ENCODE assay signal across 26 mouse cellular contexts in genomic region chr2:167962347-167962746, GRCm38 (mm10). TPM values are rescaled to one million over a fixed set of nuclear protein-coding genes. Genes with fewer than 3 reads are reported as not detected.
A peak's percentile ranks its signal among the peaks of the same experiment; 100 is the strongest.
DNase-seq lines count a peak whose midpoint lies in the region; ATAC-seq and TF ChIP-seq lines count a peak whose summit lies in the region.
"Had no signal": no experiment of that assay in that cellular context is flagged by ENCODE, and none has a peak within 500 bp of the region (broad histone marks: within the 10 kb centered on the region; RNA-seq: fewer than 3 reads in every experiment).

No protein-coding gene starts in this region.

- H3K27ac ChIP-seq in kidney, adult 2 months (ENCODE audit: insufficient read depth, low read depth, low read length) = no peak overlapping the region
- H3K27ac ChIP-seq in limb, embryonic 11.5 days (replicated peaks; ENCODE audit: low read depth, low read length) = no peak overlapping the region
- H3K27ac ChIP-seq in limb, embryonic 10.5 days = no peak overlapping the region
- H3K27ac ChIP-seq: forebrain, embryonic 10.5 days; hindbrain, embryonic 10.5 days; hindbrain, postnatal 0 days; limb, embryonic 12.5 days; liver, embryonic 12.5 days; midbrain, embryonic 13.5 days had no signal

- TF ChIP-seq CTCF in kidney, adult 2 months (conservative IDR thresholded peaks at IDR 0.05; ENCODE audit: insufficient read depth, insufficient read length, low read depth, low read length) = no peak

- DNase-seq in heart, adult 11 months = peak; percentile 95
- no peak for DNase-seq in heart, postnatal 25 days (ENCODE audit: low spot score)
- DNase-seq in kidney, adult 2 months = peak; percentile 58
- no peak for DNase-seq in kidney, postnatal 10 days
- DNase-seq in limb, embryonic 11.5 days (ENCODE audit: low spot score) = no peak
- no peak for DNase-seq in limb, embryonic 10.5 days (ENCODE audit: low spot score)
- DNase-seq in induced T-regulatory cell, adult 2 months (ENCODE audit: low read depth) = peak; percentile 41
- DNase-seq in B cell, adult 2 months = no peak
- DNase-seq: adrenal gland, postnatal 25 days; cerebellum, adult 11-12 months; cerebellum, postnatal 14 days; embryo, embryonic 11 days; forebrain, postnatal 0 days; kidney, adult 18-20 months; lung, adult 2 months; thymus, postnatal 36 days had no signal

- TF ChIP-seq POLR2A in kidney, adult 2 months (IDR thresholded peaks at IDR 0.05; ENCODE audit: low read depth, low read length) = no peak

- no peaks in the 10 kb centered on the region for H3K9me3 ChIP-seq in limb, embryonic 11.5 days (ENCODE audit: control insufficient read depth, low read length)
- H3K9me3 ChIP-seq in limb, embryonic 10.5 days (replicated peaks) = no peaks in the 10 kb centered on the region
- H3K9me3 ChIP-seq: forebrain, embryonic 10.5 days; hindbrain, embryonic 10.5 days; limb, embryonic 12.5 days; liver, embryonic 12.5 days; midbrain, embryonic 13.5 days had no signal

- no peaks in the 10 kb centered on the region for H3K27me3 ChIP-seq in kidney, adult 2 months (replicated peaks; ENCODE audit: control insufficient read depth, insufficient read depth, low read length)
- no peaks in the 10 kb centered on the region for H3K27me3 ChIP-seq in limb, embryonic 11.5 days (ENCODE audit: control insufficient read depth, insufficient read depth, low read length)
- H3K27me3 ChIP-seq in limb, embryonic 10.5 days (ENCODE audit: low read depth, poor library complexity, severe bottlenecking) = no peaks in the 10 kb centered on the region
- H3K27me3 ChIP-seq: CH12.LX; limb, embryonic 12.5 days; liver, embryonic 12.5 days; midbrain, embryonic 13.5 days had no signal

- ATAC-seq in limb, embryonic 11.5 days (ENCODE audit: insufficient number of reproducible peaks, low FRiP score, low TSS enrichment, low read depth) = no peak
- ATAC-seq: forebrain, postnatal 0 days; hindbrain, postnatal 0 days; liver, embryonic 12.5 days; midbrain, embryonic 13.5 days had no signal

- intact Hi-C loops in heart, postnatal 25 days (cut with DNase I) = no loop called here

- 78% methylated on average over 6 of the region's 6 CpGs for WGBS in kidney, adult 2 months
- WGBS in limb, embryonic 11.5 days = 84% methylated on average over 6 of the region's 6 CpGs
- WGBS in limb, embryonic 10.5 days = 91% methylated on average over 6 of the region's 6 CpGs

- no peak overlapping the region for H3K4me2 ChIP-seq in limb, embryonic 11.5 days (ENCODE audit: low read depth, severe bottlenecking)
- H3K4me2 ChIP-seq: limb, embryonic 12.5 days; liver, embryonic 12.5 days; midbrain, embryonic 13.5 days had no signal

- no peak overlapping the region for H3K4me3 ChIP-seq in kidney, adult 2 months (ENCODE audit: insufficient read depth, low read depth, low read length)
- no peak overlapping the region for H3K4me3 ChIP-seq in limb, embryonic 11.5 days (ENCODE audit: low read depth, low read length)
- H3K4me3 ChIP-seq in limb, embryonic 10.5 days = no peak overlapping the region
- H3K4me3 ChIP-seq: forebrain, embryonic 10.5 days; hindbrain, embryonic 10.5 days; limb, embryonic 12.5 days; liver, embryonic 12.5 days; midbrain, embryonic 13.5 days; myocyte had no signal

- H3K4me1 ChIP-seq in kidney, adult 2 months (ENCODE audit: control insufficient read depth, insufficient read depth, low read length) = peaks cover 24% of the 10 kb centered on the region
- no peaks in the 10 kb centered on the region for H3K4me1 ChIP-seq in limb, embryonic 11.5 days (ENCODE audit: control insufficient read depth, insufficient read depth, low read length)
- H3K4me1 ChIP-seq in limb, embryonic 10.5 days = peaks cover 8% of the 10 kb centered on the region

- H3K36me3 ChIP-seq in kidney, adult 2 months (ENCODE audit: control insufficient read depth, insufficient read depth, low read length) = no peaks in the 10 kb centered on the region
- H3K36me3 ChIP-seq in limb, embryonic 11.5 days (ENCODE audit: control insufficient read depth, insufficient read depth, low read length) = peaks cover 10% of the 10 kb centered on the region
- H3K36me3 ChIP-seq in limb, embryonic 10.5 days = peaks cover 50% of the 10 kb centered on the region

- peak overlapping the region; percentile 12; the same call in 1 of the 2 replicates for H3K9ac ChIP-seq in limb, embryonic 11.5 days (ENCODE audit: low read length)
- H3K9ac ChIP-seq: forebrain, postnatal 0 days; limb, embryonic 12.5 days; liver, embryonic 12.5 days; midbrain, embryonic 13.5 days had no signal

RNA-seq across cellular contexts. Expression of gene Ptpn1, which starts 30.5 kb away (rescaled TPM):
- 10 to 100 TPM; 21.9 to 23.4 TPM for total RNA-seq in heart, postnatal 25 days (2021)
- polyA plus RNA-seq in kidney, adult 2 months (2012; rRNA removed) = 29.9 and 31.0 TPM in 2 replicates
- polyA plus RNA-seq in limb, embryonic 11.5 days (2014; fragmentation: Nextera tagmentation; extraction: Ambion mirVana) = 57.4 and 61.2 TPM in 2 replicates
- polyA plus RNA-seq in limb, embryonic 10.5 days (2016; fragmentation: Nextera tagmentation; extraction: Ambion mirVana) = 56.4 and 62.2 TPM in 2 replicates

RNA-seq across cellular contexts. Expression of gene Ripor3, which starts 48.1 kb away (rescaled TPM):
- total RNA-seq in heart, postnatal 25 days (2021) = under 1 TPM; 0.49 to 0.75 TPM
- polyA plus RNA-seq in kidney, adult 2 months (2012; rRNA removed) = 12.3 and 13.0 TPM in 2 replicates
- 0.54 and 0.55 TPM in 2 replicates for polyA plus RNA-seq in limb, embryonic 11.5 days (2014; fragmentation: Nextera tagmentation; extraction: Ambion mirVana)
- polyA plus RNA-seq in limb, embryonic 10.5 days (2016; fragmentation: Nextera tagmentation; extraction: Ambion mirVana) = 0.44 and 0.49 TPM in 2 replicates
- total RNA-seq: megakaryocyte progenitor cell, adult 5-6 weeks; MEL had no signal

Comparison
In these comparisons a context has a peak if more than half of its experiments do, and no peak if none do; other contexts are left out.
1. DNase-seq: peak in heart, adult 11 months (single experiment), kidney, adult 2 months (single experiment) and induced T-regulatory cell, adult 2 months (single experiment); none in heart, postnatal 25 days (single experiment), kidney, postnatal 10 days (single experiment), limb, embryonic 11.5 days (single experiment), limb, embryonic 10.5 days (single experiment) and B cell, adult 2 months (0 of 2).